Mouse (Mus musculus) ES-CJ7 (cell line): ENCODE results near the gene Ccdc71l.

ENCODE experiments used
- DNase-seq: peaks from one replicate; pipeline ENCODE4 v3.0.0; 2011; ENCODE audit warnings: low read depth, low spot score

The Ccdc71l gene

GRCm38 (mm10) chr12:32378528-32379295 lies at the start of gene Ccdc71l:
Gene Ccdc71l (plus strand): TSS chr12:32378704.
- DNase-seq, result peak; percentile 89

- no peak for DNase-seq
Measured at GRCm38 (mm10) chr12:32339078-32339477, 39.4 kb upstream of the Ccdc71l start.

GRCm38 (mm10) chr12:32343487-32343886 lies 35.0 kb upstream of the Ccdc71l start:
- DNase-seq, result no peak

- DNase-seq, result no peak
Measured at GRCm38 (mm10) chr12:32346121-32346520, 32.4 kb upstream of the Ccdc71l start.

- no peak for DNase-seq
Measured at GRCm38 (mm10) chr12:32348493-32348892, 30.0 kb upstream of the Ccdc71l start.

- DNase-seq, result no peak
Measured at GRCm38 (mm10) chr12:32351874-32352273, 26.6 kb upstream of the Ccdc71l start.

- peak; percentile 54 for DNase-seq
Measured at GRCm38 (mm10) chr12:32379296-32379725, 807 bp downstream of the Ccdc71l start.

- no peak for DNase-seq
Measured at GRCm38 (mm10) chr12:32379731-32380130, 1.2 kb downstream of the Ccdc71l start.

GRCm38 (mm10) chr12:32380457-32380856 lies 2.0 kb downstream of the Ccdc71l start:
- DNase-seq, result no peak

GRCm38 (mm10) chr12:32381011-32381410 lies 2.5 kb downstream of the Ccdc71l start:
- DNase-seq, result no peak

GRCm38 (mm10) chr12:32419537-32419936 lies 41.0 kb downstream of the Ccdc71l start:
- DNase-seq, result no peak

GRCm38 (mm10) chr12:32427832-32428231 lies 49.3 kb downstream of the Ccdc71l start:
- no peak for DNase-seq

GRCm38 (mm10) chr12:32431004-32431403 lies 52.5 kb downstream of the Ccdc71l start:
- DNase-seq, result no peak
